Mouse (Mus musculus) liver, adult 2 months (tissue): ENCODE results near the gene Spns2. TPM values are rescaled to one million over a fixed set of nuclear protein-coding genes. Genes with fewer than 3 reads are reported as not detected.

Source experiments
- DNase-seq: peaks from one replicate; pipeline ENCODE4 v3.0.0-alpha.2; 2011; ENCODE audit warnings: low read depth, low spot score; ENCODE audit errors: extremely low read depth
- H3K27ac ChIP-seq: fragments of 200-500 bp; replicated peaks from 2 replicates; pipeline ENCODE4 v1.5.1; 2012; ENCODE audit warnings: low read depth, mild to moderate bottlenecking, control low read depth, inconsistent platforms, low read length; ENCODE audit not compliant: insufficient read depth
- H3K27me3 ChIP-seq: fragments of 200-500 bp; 2 replicates; pipeline ENCODE4 v1.6.1; 2012; ENCODE audit warnings: mild to moderate bottlenecking, moderate library complexity, low read length, inconsistent platforms; ENCODE audit not compliant: control insufficient read depth, insufficient read depth
- H3K36me3 ChIP-seq: fragments of 200-500 bp; 2 replicates; pipeline ENCODE4 v1.6.1; 2012; ENCODE audit warnings: low read length, inconsistent platforms; ENCODE audit not compliant: control insufficient read depth, insufficient read depth
- H3K4me1 ChIP-seq: fragments of 200-500 bp; 2 replicates; pipeline ENCODE4 v1.6.1; 2011; ENCODE audit warnings: low read length; ENCODE audit not compliant: control insufficient read depth, insufficient read depth
- H3K4me3 ChIP-seq: fragments of 200-500 bp; 2 replicates; pipeline ENCODE4 v1.5.1; 2011; ENCODE audit warnings: low read depth, mild to moderate bottlenecking, control low read depth, low read length, moderate library complexity; ENCODE audit not compliant: insufficient read depth
- H3K79me2 ChIP-seq: fragments of 200-500 bp; 2 replicates; pipeline ENCODE4 v1.6.1; 2012; ENCODE audit warnings: inconsistent platforms, mild to moderate bottlenecking, low read length, moderate library complexity; ENCODE audit not compliant: control insufficient read depth, insufficient read depth
- H3K9ac ChIP-seq: fragments of 200-500 bp; 2 replicates; pipeline ENCODE4 v1.6.1; 2012; ENCODE audit warnings: low read depth, mild to moderate bottlenecking, control low read depth, inconsistent platforms, low read length
- CTCF ChIP-seq: fragments of 200-500 bp; IDR thresholded peaks from 2 replicates; pipeline ENCODE4 v1.5.1; 2011; ENCODE audit warnings: low read depth, low read length, control low read depth
- POLR2A ChIP-seq: fragments of 200-500 bp; IDR thresholded peaks from 2 replicates; pipeline ENCODE4 v1.6.1; 2011; ENCODE audit warnings: low read length, control low read depth; ENCODE audit not compliant: insufficient read depth; ENCODE audit errors: extremely low read depth
- WGBS: fragments of 180-500 bp; shearing (Covaris S2); methylation state at CpG from one replicate; pipeline ENCODE4 v1.1.7; 2018; 5-methylcytosine and 5-hydroxymethylcytosine counted together
- polyA plus RNA-seq: library from polyadenylated mRNA; depleted of rRNA; stranded (reverse); fragments of >200 nt; gene quantifications from 2 replicates; pipeline ENCODE4 v1.2.3, GENCODE M21; 2012
- total RNA-seq: library from RNA; depleted of rRNA; stranded (reverse); fragments of >200 nt; gene quantifications from 2 replicates; pipeline ENCODE4 v1.2.3, GENCODE M21; 2014

The Spns2 gene
- total and polyA plus RNA-seq, 2 experiments, result 41.1 to 47.3 TPM

DNA sequence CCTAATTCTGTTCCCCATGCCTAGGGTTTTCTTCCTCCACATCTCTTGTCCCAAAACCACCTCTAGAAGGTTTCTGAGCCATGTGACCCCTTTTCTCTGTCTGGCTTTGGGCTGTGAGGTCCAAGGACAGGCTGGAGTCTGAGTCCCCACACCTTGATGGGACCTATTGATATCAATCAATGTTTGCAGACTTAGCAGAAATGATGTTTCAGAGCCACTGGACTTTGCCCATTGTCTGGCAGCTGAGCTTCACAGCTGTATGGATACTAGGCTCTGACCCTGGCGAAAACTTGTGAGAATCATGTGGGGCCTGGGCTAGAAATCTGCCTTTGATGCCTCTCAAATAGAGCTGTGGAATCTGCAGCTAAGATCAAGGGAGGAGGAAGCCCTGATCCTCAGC lies 7.1 kb upstream of the Spns2 start:
- Histone ChIP-seq H3K4me3 (no peak overlapping the region), H3K27me3 (no peaks in the 10 kb centered on the region), H3K27ac (no peak overlapping the region), H3K36me3 (no peaks in the 10 kb centered on the region), H3K4me1 (peaks cover 4% of the 10 kb centered on the region; the same call in 1 of the 2 replicates), H3K79me2 (no peaks in the 10 kb centered on the region), H3K9ac (no peak overlapping the region)
- TF ChIP-seq POLR2A (no peak), CTCF (no peak)
- 17% methylated on average over 1 of the region's 1 CpGs for WGBS
- DNase-seq, result peak; percentile 55

DNA sequence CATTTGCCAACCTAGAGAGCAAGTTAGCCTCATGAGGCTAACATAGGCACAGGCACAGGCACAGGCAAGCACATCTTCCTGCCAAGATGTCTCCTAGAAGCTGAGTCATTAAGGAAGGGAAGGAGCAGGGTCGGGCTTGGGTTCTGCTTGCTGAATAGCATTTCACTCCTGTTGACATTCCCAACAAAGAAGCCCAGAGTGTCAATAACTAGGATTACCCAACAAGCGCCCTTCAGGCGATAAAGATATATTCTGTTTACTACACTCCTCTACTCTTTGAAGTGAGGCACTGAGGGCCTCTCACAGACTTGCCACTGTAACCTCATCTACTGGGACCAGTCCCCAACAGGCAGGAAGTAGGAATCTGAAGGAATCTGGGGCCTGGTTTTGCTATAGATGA lies 6.4 kb upstream of the Spns2 start:
- 19% methylated on average over 3 of the region's 3 CpGs for WGBS
- H3K4me3 ChIP-seq, result no peak overlapping the region
- peak; percentile 59 for DNase-seq
- TF ChIP-seq CTCF (no peak), POLR2A (no peak)
- H3K79me2 ChIP-seq, result no peaks in the 10 kb centered on the region
- no peak overlapping the region for H3K9ac ChIP-seq
- H3K27me3 ChIP-seq, result no peaks in the 10 kb centered on the region
- no peaks in the 10 kb centered on the region for H3K36me3 ChIP-seq
- peaks cover 4% of the 10 kb centered on the region; the same call in 1 of the 2 replicates for H3K4me1 ChIP-seq
- no peak overlapping the region for H3K27ac ChIP-seq

- TF ChIP-seq CTCF (no peak), POLR2A (no peak)
- Histone ChIP-seq H3K79me2 (no peaks in the 10 kb centered on the region), H3K36me3 (no peaks in the 10 kb centered on the region), H3K9ac (no peak overlapping the region), H3K4me3 (no peak overlapping the region), H3K27me3 (no peaks in the 10 kb centered on the region), H3K27ac (no peak overlapping the region), H3K4me1 (peaks cover 5% of the 10 kb centered on the region; the same call in 1 of the 2 replicates)
- DNase-seq, result no peak
- WGBS, result 59% methylated on average over 8 of the region's 8 CpGs
Observed at GRCm38 (mm10) chr11:72494046-72494988, 4.6 kb upstream of the Spns2 start.

GRCm38 (mm10) chr11:72491130-72491960 lies 1.6 kb upstream of the Spns2 start:
- H3K27ac ChIP-seq, result no peak overlapping the region
- H3K4me3 ChIP-seq, result no peak overlapping the region
- no peaks in the 10 kb centered on the region for H3K36me3 ChIP-seq
- no peak overlapping the region for H3K9ac ChIP-seq
- TF ChIP-seq POLR2A (no peak), CTCF (no peak)
- H3K79me2 ChIP-seq, result no peaks in the 10 kb centered on the region
- peaks cover 10% of the 10 kb centered on the region; the same call in 1 of the 2 replicates for H3K27me3 ChIP-seq
- WGBS, result 75% methylated on average over 15 of the region's 15 CpGs
- H3K4me1 ChIP-seq, result peaks cover 10% of the 10 kb centered on the region; the same call in 1 of the 2 replicates
- DNase-seq, result no peak

- no peak for TF ChIP-seq CTCF
- no peak for TF ChIP-seq POLR2A
- Histone ChIP-seq H3K36me3 (no peaks in the 10 kb centered on the region), H3K79me2 (no peaks in the 10 kb centered on the region), H3K27me3 (peaks cover 10% of the 10 kb centered on the region; the same call in 1 of the 2 replicates), H3K9ac (peak overlapping the region; percentile 79), H3K4me3 (peak overlapping the region; percentile 68), H3K4me1 (peaks cover 7% of the 10 kb centered on the region), H3K27ac (no peak overlapping the region)
- DNase-seq, result no peak
- 3% methylated on average over 33 of the region's 42 CpGs for WGBS
Observed at GRCm38 (mm10) chr11:72489397-72489796, 307 bp downstream of the Spns2 start.
